Mouse (Mus musculus) lung, postnatal 25 days (tissue): ENCODE results near the gene 1810043G02Rik.
A peak's percentile ranks its signal among the peaks of the same experiment; 100 is the strongest.
"Not testable (repeated sequence)": the region's sequence is repeated elsewhere in the genome, so short reads cannot be mapped to it uniquely, and the experiment has no call there.

ENCODE experiments used
- DNase-seq: peaks from one replicate; pipeline ENCODE4 v3.0.0; 2022; ENCODE audit warnings: low spot score

1810043G02Rik gene

DNA sequence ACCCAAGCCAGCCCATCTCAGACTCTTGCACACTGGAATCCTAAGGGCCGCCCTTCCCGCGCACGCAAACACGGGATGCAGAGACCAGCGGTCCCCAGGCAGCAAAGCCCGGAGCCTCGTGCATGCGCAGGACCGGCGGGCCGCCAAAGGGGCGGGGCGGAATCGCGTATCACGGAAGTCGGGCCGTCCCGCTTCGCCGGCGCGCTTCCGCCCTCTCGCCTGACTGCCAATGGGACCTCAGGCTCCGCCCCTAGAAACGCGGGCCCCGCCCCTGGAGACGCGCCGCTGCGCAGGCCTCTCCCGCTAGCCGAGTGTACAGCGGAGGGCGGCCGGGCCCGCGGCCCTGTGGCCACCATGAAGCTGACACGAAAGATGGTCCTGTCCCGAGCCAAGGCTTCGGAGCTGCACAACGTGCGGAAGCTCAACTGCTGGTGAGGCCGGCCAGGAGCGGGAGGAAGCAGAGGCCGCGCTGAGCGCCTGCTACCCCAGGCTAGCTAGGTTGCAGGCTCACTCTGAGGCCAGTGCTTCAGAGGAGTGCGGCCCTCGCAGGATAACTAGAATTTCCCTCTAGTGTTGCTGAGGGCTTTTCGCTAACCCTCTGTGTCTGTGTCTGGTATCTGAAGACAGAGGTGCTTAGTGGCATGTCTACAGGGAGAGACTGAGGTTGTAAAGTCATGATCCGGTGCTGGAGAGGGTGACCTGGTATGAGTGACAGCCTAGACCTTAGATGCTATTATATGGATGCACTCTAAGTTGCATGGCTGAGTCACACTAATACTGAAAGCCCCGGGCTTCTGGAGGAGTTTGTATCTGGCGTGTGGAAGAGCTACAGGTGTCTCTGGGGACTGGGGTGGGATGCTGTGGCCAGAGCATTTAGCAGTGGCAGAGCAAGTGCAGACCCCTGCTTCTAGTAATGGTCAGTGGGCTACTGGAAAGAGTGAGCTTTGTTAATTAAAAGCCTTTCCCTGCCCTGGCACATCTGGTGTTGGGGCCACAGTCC lies at the start of gene 1810043G02Rik:
1810043G02Rik (plus strand) TSS at position 174 of the 1,000 bp plus-strand sequence.
- peak; percentile 99 for DNase-seq

DNA sequence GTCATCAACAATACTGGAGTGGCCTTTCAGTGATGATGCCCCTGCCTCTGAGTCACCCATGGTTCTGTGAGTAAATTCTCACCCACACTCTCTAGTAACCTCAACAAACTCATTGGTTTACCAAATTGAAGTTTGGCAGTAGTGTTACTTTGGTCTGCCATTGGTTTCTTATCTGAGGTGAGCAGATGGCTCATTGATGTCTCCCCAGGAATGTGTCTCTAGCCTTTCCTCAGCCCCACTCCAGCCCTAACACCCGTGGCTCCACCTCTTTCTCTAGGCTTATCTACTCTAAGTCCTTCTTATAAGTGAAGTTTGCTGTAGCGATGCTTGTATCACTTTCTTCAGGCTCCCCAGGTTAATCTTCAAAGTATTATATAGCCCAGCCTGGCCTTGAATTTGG lies 38.6 kb upstream of the 1810043G02Rik start:
- no peak for DNase-seq

DNA sequence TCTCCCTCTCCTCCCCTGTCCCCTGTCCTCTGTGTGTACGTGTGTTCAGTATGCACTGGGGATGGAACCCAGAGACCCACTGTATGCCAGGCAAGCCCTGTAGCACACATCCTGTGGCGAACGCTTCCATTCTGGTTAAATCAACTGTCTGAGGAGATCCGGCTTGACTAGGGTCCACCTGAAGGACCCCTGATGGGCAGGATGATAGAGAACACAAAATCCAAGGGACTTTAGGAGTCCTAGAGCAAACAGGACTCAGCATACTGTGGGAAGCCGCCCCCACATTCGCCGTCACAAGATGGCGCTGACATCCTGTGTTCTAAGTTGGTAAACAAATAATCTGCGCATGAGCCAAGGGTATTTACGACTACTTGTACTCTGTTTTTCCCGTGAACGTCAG lies 27.9 kb upstream of the 1810043G02Rik start:
- not testable (repeated sequence) for DNase-seq

DNA sequence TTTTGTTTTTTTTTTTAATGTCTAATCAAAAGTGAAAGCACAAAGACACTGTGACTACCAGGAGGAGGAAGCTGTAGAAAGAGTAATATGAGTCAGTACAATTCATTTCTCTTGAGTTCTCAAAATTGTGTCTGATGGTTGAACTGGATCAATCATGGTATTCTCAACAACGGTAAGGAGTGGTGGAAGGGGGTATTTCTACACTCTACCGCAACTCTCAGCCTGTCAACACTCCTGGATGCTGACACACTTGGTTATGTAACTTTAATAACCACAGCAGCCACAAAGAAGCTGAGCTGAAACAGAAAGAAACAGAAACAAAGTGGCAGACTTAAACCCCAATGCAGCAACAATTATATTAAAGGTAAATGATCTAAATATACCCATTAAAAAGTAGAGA lies 15.6 kb upstream of the 1810043G02Rik start:
- no peak for DNase-seq

DNA sequence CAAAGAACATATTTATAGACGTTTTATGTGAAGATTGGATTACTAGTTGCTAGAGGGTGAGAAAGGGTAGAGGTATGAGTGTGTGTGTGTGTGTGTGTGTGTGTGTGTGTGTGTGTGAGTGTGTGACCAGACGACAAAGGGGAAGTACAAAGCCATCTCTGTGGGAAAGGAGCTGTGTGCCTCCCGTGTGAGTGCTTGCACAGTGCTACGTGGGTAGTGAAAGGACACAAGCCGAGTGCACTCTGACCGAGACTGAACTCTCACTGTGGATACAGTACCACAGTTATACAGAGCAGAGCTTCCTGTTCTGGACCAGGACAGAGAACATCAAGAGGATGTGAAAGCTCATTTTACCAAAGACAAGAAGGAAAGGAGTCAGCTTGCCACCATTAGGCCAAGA lies 14.4 kb upstream of the 1810043G02Rik start:
- peak; percentile 33 for DNase-seq

DNA sequence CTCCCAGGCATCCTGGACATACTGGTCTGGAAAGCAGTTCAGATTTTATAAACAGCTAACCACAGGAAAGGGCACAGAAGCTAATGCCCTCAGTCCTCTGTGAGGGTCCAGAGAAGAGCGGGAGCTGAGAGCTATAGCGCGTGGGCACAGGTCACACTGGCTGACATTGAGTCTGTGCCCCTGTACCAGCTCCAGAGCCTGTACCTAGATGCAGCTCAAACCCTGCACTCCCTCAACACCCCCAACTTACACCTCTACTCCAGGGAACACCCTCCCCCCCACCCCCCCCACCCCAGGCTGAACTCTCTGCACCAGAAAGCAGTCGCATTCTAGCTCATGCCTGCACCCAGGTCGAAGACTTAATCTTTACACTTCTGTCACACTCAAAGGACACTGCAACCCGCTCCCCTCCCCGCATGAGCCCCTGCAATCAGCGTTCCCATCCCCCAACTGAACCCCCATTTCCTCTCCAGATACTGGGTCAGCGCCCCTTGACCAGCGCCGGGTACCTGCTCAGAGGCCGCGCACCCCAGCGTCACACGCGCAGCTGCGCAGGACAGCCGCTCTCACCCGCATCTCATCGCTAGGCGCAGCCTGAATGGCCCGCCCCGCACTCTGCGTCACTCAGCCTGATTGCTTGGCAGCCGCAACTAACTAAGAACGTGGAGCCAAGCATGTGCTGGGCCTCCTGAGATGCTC lies 8.9 kb upstream of the 1810043G02Rik start:
- DNase-seq, result peak; percentile 18

DNA sequence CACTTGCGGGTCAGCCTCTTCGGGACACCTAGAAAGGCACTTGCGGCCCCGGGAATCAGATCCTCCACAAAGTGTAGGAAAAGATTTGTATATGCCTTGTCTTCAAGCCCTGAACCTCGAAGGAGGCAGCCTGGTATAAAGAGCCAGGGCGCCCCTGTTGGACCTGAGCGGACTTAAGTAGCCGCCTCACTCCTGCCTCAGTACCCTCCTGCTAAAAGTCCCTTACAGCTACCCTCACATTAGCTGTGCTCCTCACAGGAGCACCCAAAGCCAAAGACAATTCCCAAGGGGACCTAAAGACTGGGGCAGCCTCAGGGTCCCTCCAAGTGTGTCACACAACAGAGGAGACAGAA lies 8.4 kb upstream of the 1810043G02Rik start:
- no peak for DNase-seq

DNA sequence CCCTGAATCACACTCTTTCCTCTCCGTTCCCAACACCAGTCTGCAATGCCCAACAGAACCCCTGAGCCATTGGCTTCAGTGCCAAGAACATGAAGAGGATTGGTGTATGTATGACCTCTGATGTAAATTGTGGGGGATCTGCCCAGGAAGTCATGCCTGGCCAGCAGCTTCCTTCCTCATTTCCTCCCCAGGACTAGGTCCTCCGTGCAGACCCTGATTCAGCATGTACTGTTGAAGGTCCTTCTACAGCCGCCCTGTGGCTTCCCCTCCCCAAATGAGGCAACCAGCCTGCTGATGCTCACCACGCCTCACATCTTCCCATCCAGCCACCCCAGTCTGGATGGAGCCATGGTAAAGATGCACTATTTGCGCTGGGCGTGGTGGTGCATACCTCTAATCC lies 7.8 kb upstream of the 1810043G02Rik start, which contains the start of gene Trpm2:
Trpm2 (minus strand) TSS at position 83 of the 400 bp plus-strand sequence.
- DNase-seq, result peak; percentile 51

DNA sequence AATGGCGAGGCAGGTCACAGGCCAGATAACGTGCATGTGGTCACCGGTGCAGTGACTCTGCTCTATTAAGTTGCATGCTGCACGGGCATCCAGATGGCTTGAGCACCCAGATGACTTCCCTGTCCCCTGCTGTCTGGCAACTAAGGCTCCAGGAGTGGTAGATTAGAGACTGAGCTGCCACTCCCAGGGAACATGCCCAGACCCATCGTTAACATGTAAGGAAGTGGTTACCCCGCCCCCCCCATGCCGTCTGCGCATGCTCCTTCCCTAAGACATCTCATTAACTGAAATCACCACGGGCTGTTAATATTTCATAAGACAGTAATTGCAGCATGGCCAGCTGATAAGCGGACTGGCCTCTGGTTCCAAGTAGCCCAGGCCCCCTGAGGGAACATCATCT lies 7.1 kb upstream of the 1810043G02Rik start:
- DNase-seq, result peak; percentile 36

DNA sequence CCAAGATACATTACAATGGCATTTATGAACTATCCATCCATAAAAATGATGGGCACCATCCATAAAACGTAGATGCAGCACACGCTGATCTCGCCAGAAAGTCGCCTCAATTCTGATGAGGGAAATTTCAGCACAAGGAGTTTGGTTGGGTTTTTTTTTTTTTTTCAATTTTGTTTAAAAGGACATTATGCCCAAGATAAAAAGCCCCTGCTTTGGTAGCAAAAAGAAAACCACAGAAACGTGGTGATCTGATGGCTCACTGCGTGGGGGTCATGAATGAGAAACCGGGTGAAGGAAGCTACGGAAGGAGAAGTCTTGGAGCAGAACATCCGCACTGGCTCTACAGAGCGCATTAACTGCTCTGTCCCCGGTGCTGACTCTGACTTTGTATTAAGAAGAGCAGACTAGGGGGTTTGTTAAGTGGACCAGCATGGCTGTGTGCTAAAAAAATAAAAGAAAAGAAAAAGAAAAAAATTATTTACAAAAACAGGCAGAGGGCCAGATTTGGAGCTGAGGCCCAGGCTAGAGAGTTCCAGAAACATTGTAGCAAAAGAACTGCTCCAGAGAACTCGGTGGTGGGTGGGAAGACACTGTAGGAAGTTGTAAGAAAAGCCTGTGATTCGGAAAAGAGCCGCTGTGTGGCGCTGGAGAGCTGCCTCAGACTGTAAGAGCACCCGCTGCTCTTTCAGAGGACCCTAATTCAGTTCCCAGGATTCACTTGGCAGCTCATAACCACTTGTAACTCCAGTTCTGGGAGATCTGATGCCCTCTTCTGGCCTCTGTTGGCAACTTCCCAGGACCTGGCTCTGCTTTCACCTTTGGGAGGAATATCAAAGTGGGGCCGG lies 6.4 kb upstream of the 1810043G02Rik start:
- DNase-seq, result no peak

DNA sequence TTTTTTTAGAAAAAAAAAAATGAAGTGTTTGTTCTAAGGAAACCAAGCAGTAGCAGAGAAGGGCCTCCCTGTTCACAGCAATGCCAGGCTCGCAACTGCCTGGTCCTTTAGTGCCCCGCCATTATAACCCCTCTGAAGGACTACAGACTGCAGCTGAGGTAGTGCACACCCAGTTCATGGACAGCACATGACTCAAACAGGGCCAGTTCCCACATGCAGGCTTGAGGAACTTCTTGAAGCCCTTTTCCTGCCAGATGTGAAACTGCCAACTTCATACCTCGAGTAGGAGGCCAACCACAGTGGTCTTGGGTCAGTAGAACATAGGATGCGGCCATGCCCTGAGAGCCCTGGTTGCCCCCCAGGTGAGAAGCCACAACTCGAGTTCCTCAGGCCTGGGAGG lies 4.0 kb upstream of the 1810043G02Rik start:
- DNase-seq, result no peak

DNA sequence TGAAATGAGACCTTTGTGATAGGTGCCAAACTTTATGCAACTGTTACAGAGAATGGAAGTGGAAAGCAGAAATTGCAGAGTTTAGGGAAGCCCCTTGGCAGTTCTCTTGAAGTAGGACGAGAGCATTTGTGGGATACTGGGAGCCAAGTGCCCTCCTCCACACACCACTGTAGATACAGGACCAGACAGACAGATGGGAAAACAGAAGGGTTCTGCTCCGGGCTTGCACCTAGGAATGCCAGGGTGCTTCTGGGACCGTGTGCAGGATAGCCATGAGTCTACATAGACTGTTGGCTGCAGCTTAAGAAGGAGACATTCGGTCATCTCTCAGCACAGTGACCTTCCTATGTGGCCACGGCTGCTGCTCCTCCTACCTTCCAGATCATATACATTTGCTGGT lies 3.5 kb upstream of the 1810043G02Rik start:
- no peak for DNase-seq

DNA sequence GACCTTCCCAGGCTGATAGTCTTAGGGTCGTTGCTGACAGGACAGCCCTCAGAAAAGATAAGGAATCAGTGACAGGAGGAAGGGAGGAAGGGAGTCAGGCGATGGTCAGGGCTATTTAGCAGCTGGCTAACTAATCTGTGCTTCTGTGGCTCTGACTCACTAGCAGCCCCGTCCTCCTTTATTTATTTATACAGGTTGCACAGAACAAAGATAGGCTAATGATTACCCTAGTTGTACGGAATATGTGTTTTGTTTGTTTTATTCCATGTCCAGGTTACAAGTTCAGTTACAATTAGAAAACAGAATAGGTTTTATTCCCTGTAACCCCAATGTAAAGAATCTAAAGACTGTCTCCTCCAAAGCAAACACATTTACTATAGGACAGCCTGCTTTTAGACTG lies 2.7 kb upstream of the 1810043G02Rik start:
- no peak for DNase-seq

DNA sequence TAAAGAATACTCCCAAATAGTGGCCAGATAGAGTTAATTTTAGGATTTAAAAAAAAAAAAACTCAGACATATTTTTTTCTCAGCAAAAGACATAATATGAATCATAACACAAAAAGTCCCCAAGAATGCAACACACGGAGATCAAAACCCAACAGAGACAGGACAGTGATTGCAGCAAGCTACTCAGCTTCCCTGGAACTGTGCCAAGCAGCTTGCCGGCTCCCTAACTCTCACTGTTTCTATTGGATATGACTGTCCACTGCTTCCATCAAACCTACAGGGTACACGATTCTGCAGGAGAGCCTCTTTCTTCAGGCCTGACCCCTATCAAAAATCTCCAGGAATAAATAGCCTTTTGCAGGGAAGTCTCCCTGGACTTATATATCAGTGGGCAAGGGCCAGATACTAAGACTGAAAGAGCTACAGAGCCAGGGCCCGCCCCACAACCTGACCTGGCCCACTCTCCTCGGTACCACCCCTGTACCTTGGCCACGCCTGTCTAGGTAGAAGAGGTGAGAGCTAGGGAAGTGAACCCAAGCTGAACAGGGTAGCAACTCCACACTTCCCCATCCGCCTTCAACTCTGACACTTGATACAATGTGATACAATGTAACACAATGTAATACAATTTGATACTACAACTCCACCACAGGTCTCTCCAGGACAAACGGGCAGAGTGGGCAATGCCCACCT lies 1.7 kb upstream of the 1810043G02Rik start:
- no peak for DNase-seq

DNA sequence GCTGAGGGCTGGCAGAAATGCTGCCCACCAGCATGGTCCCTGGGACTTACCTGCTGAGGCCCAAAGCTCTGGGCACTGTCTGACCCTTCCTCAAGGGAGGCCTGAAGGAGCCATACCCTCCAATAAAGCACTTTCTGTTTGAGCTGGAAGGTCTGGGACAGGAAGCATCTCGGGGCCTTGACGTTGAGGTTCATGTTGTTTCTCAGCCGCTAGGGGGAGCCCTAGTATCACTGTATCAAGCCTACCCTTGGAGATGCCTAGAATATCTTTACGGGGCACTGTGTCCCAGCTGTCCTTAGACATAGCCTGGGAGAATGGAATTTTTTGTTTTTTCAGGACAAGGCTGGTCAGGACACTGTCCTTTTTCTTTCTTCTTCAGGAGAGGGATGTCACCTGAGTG lies 6.3 kb downstream of the 1810043G02Rik start:
- DNase-seq, result peak; percentile 73

DNA sequence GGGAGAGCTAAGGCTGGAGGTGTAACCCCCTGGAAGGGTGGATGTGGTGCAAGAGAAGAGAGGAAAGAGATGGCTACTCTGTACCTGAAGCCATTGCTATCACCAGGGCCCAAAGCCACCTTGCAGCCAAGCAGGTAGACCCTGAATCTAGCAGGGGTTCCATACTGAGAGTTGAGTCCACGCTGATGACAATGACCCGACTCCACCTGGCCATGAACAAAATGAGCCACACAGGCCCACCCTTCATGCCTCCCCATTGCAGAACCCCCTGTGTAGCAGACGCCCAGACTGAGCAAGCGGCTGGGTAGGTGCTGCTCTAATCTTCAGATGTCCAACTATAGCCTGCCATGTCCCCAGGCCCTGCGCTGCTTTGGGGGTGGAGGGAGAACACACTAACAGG lies 7.5 kb downstream of the 1810043G02Rik start:
- no peak for DNase-seq

DNA sequence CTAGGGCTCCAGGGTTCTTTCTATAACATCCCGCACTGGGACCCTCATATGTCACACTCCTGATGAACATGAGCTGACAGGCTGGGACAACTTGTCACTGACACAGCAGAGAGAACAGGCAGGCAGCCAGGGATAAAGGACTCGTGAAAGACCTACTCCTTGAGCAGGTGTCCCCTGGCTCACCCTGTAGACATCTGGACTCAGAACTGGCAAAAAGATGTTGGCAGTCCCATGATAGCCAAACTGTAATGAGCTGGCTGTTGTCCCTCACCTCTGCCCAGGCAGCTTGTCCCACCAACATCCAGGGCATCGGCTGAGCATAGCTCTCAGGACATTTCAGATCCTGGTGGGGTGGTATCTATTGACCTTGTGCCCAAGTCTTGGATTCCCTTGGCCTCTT lies 17.3 kb downstream of the 1810043G02Rik start:
- no peak for DNase-seq

DNA sequence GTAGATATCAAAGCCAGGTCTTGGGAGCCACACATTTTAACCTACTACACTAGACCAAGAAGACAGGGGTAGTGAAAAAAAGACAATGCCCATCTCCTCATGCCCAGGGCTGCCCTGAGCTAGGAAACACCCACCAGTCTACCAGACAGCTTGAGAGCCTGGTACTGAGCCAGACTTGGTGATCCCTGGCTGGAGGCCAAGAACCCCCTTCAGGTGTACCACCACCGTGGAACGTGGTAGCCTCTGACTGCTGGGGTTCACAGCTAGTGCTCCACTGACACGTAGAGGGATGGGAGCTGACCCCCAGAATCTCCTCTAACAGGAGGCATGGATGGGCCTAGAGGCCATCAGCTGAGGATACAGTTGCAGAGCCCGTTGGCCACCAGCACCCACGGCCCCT lies 21.9 kb downstream of the 1810043G02Rik start:
- DNase-seq, result no peak

DNA sequence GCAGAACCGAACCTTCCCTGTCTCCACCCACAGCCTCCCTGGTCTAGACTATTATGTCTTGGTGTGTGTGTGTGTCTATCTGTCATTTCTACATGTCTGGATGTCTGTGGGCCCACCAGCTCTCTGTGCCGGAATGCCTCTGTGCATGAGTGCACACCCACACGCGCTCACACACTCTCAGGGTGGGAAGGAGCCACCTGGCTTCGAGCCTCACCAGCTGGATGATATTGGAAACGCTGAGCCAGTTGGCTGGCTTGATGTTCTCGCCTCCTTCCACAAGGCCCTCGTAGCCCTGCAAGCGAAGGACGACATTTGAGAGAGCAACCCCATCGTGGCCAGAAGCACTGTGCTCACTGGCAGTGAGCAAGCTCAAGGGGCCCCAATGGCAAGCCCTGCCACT lies 23.5 kb downstream of the 1810043G02Rik start:
- no peak for DNase-seq

DNA sequence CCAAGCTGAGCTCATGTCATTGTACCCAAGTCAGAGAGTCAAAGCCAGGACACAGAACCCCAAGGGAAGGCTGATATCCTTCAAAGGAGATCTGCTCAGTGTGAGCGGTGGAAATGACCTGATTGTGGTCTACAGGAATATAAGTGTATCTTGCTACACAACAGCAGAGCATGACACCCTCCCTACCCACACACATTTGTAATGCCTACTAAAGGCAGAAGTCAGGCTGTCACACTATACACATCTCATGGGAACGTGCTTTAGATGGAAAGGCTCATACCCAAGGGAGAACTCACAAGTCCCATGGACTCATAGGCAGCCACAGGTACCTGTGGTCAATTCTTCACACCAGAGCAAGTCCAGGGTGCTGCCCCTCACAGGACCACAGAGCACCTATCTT lies 24.0 kb downstream of the 1810043G02Rik start:
- DNase-seq, result no peak

DNA sequence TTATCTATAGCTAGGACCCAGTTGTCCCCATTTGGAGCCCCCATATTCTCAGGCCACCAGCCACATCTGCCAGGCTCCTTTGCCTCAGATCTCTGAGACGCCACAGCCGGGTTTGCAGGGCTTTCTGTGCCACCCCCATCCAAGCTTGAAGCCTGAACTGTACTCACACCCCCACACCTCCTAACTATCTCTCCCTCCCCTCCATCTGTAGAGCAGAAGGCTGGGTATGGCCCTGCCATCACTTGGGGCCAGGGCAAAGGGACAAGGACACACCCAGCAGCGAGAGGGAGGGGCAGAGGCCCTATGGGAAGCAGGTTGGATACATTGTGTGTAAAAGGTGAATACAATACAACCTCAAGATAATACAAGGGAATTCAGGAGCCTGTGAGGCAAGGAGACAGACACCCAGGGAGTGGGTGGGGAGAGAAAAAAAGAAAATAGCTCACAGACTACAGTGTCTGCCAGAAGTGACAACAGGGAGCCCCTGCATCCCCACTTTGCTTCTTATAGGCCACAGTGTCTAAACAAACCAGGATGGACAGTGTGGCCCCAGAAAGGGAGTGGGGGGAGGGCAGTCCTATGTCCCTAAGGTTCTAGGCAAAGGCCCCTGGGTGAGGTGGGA lies 26.3 kb downstream of the 1810043G02Rik start:
- no peak for DNase-seq
